Comparison of ENCODE assay signal across 25 mouse cellular contexts in genomic region chr6:111060004-111060403, GRCm38 (mm10).
A peak's percentile ranks its signal among the peaks of the same experiment; 100 is the strongest.
DNase-seq lines count a peak whose midpoint lies in the region; ATAC-seq and TF ChIP-seq lines count a peak whose summit lies in the region.
"Had no signal": no experiment of that assay in that cellular context is flagged by ENCODE, and none has a peak within 500 bp of the region (broad histone marks: within the 10 kb centered on the region; RNA-seq: fewer than 3 reads in every experiment).

No protein-coding gene starts in this region.

- H3K4me2 ChIP-seq in hindbrain, embryonic 15.5 days = no peak overlapping the region
- no peak overlapping the region for H3K4me2 ChIP-seq in hindbrain, embryonic 14.5 days (replicated peaks)
- H3K4me2 ChIP-seq in hindbrain, postnatal 0 days (ENCODE audit: low read depth, low read length) = no peak overlapping the region
- no peak overlapping the region for H3K4me2 ChIP-seq in hindbrain, embryonic 13.5 days
- H3K4me2 ChIP-seq: embryonic facial prominence, embryonic 12.5 days; forebrain, embryonic 13.5 days; forebrain, embryonic 15.5 days had no signal

- H3K9ac ChIP-seq in hindbrain, embryonic 15.5 days = no peak overlapping the region
- H3K9ac ChIP-seq in hindbrain, embryonic 14.5 days = no peak overlapping the region
- H3K9ac ChIP-seq in hindbrain, postnatal 0 days (replicated peaks; ENCODE audit: low read length) = no peak overlapping the region
- no peak overlapping the region for H3K9ac ChIP-seq in hindbrain, embryonic 13.5 days
- H3K9ac ChIP-seq: embryonic facial prominence, embryonic 12.5 days; forebrain, embryonic 13.5 days; forebrain, embryonic 15.5 days; forebrain, postnatal 0 days had no signal

- no peak overlapping the region for H3K4me3 ChIP-seq in hindbrain, embryonic 15.5 days
- H3K4me3 ChIP-seq in hindbrain, embryonic 14.5 days (replicated peaks; ENCODE audit: low read length) = no peak overlapping the region
- no peak overlapping the region for H3K4me3 ChIP-seq in hindbrain, postnatal 0 days (ENCODE audit: low read length)
- H3K4me3 ChIP-seq in hindbrain, embryonic 13.5 days = no peak overlapping the region
- peak overlapping the region; percentile 35 for H3K4me3 ChIP-seq in megakaryocyte, embryonic 14.5 days (replicated peaks)
- H3K4me3 ChIP-seq: embryonic facial prominence, embryonic 10.5 days; embryonic facial prominence, embryonic 12.5 days; forebrain, embryonic 13.5 days; forebrain, embryonic 15.5 days had no signal

- H3K36me3 ChIP-seq in hindbrain, embryonic 15.5 days = no peaks in the 10 kb centered on the region
- H3K36me3 ChIP-seq in hindbrain, embryonic 14.5 days (replicated peaks; ENCODE audit: control insufficient read depth, insufficient read depth) = no peaks in the 10 kb centered on the region
- H3K36me3 ChIP-seq in hindbrain, postnatal 0 days (ENCODE audit: insufficient read depth, low read length) = no peaks in the 10 kb centered on the region
- no peaks in the 10 kb centered on the region for H3K36me3 ChIP-seq in hindbrain, embryonic 13.5 days
- no peaks in the 10 kb centered on the region for H3K36me3 ChIP-seq in megakaryocyte, embryonic 14.5 days (replicated peaks; ENCODE audit: low read length)
- H3K36me3 ChIP-seq: embryonic facial prominence, embryonic 10.5 days; embryonic facial prominence, embryonic 12.5 days; forebrain, embryonic 15.5 days; G1E had no signal

- no peaks in the 10 kb centered on the region for H3K27me3 ChIP-seq in hindbrain, embryonic 15.5 days
- no peaks in the 10 kb centered on the region for H3K27me3 ChIP-seq in hindbrain, embryonic 14.5 days (ENCODE audit: control insufficient read depth, insufficient read depth, low read length)
- no peaks in the 10 kb centered on the region for H3K27me3 ChIP-seq in hindbrain, postnatal 0 days (ENCODE audit: insufficient read depth, low read length)
- no peaks in the 10 kb centered on the region for H3K27me3 ChIP-seq in hindbrain, embryonic 13.5 days
- H3K27me3 ChIP-seq in megakaryocyte, embryonic 14.5 days (replicated peaks) = no peaks in the 10 kb centered on the region
- H3K27me3 ChIP-seq: CH12.LX; embryonic facial prominence, embryonic 12.5 days; forebrain, embryonic 13.5 days; forebrain, embryonic 15.5 days; Patski had no signal

- ATAC-seq in hindbrain, embryonic 15.5 days (ENCODE audit: low FRiP score, low read depth) = 0 out of 2 replicates have a peak, but pooled peaks have one; percentile 34
- ATAC-seq in hindbrain, embryonic 14.5 days (ENCODE audit: low FRiP score) = no peak
- ATAC-seq in hindbrain, postnatal 0 days = peak; percentile 55; the same call in 1 of the 2 replicates
- no peak for ATAC-seq in hindbrain, embryonic 13.5 days (ENCODE audit: low FRiP score)
- no peak for ATAC-seq in megakaryocyte, adult 5-6 weeks (ENCODE audit: poor library complexity, severe bottlenecking)
- ATAC-seq: activated CD4-positive, CD25-positive, alpha-beta regulatory T cell, adult 4 months; CD4-positive, CD25-positive, alpha-beta regulatory T cell, adult 4 months; forebrain, embryonic 13.5 days; forebrain, embryonic 15.5 days; forebrain, postnatal 0 days; Patski had no signal

- TF ChIP-seq CTCF in hindbrain, postnatal 0 days (IDR thresholded peaks at IDR 0.05; ENCODE audit: low read depth) = no peak

- H3K27ac ChIP-seq in hindbrain, embryonic 15.5 days (replicated peaks) = no peak overlapping the region
- H3K27ac ChIP-seq in hindbrain, embryonic 14.5 days = no peak overlapping the region
- no peak overlapping the region for H3K27ac ChIP-seq in hindbrain, postnatal 0 days
- no peak overlapping the region for H3K27ac ChIP-seq in hindbrain, embryonic 13.5 days
- H3K27ac ChIP-seq: embryonic facial prominence, embryonic 10.5 days; embryonic facial prominence, embryonic 12.5 days; forebrain, embryonic 13.5 days; forebrain, embryonic 15.5 days had no signal

- WGBS in hindbrain, embryonic 15.5 days = 66% methylated on average over 4 of the region's 4 CpGs
- 72% methylated on average over 4 of the region's 4 CpGs for WGBS in hindbrain, embryonic 14.5 days
- 45% methylated on average over 4 of the region's 4 CpGs for WGBS in hindbrain, postnatal 0 days
- WGBS in hindbrain, embryonic 13.5 days = 72% methylated on average over 4 of the region's 4 CpGs

- H3K9me3 ChIP-seq in hindbrain, embryonic 15.5 days = no peaks in the 10 kb centered on the region
- no peaks in the 10 kb centered on the region for H3K9me3 ChIP-seq in hindbrain, embryonic 14.5 days (ENCODE audit: control insufficient read depth, low read length)
- no peaks in the 10 kb centered on the region for H3K9me3 ChIP-seq in hindbrain, postnatal 0 days (ENCODE audit: low read length)
- H3K9me3 ChIP-seq in hindbrain, embryonic 13.5 days = no peaks in the 10 kb centered on the region
- H3K9me3 ChIP-seq in megakaryocyte, embryonic 14.5 days = peaks cover 4% of the 10 kb centered on the region; the same call in 1 of the 2 replicates
- H3K9me3 ChIP-seq: embryonic facial prominence, embryonic 10.5 days; embryonic facial prominence, embryonic 12.5 days; forebrain, embryonic 13.5 days; forebrain, embryonic 15.5 days had no signal

- no peaks in the 10 kb centered on the region for H3K4me1 ChIP-seq in hindbrain, embryonic 15.5 days (replicated peaks)
- no peaks in the 10 kb centered on the region for H3K4me1 ChIP-seq in hindbrain, embryonic 14.5 days (replicated peaks; ENCODE audit: control insufficient read depth, insufficient read depth, low read length)
- H3K4me1 ChIP-seq in hindbrain, postnatal 0 days (ENCODE audit: insufficient read depth, low read length) = no peaks in the 10 kb centered on the region
- H3K4me1 ChIP-seq in hindbrain, embryonic 13.5 days (replicated peaks) = no peaks in the 10 kb centered on the region
- H3K4me1 ChIP-seq in megakaryocyte, embryonic 14.5 days = no peaks in the 10 kb centered on the region
- H3K4me1 ChIP-seq: embryonic facial prominence, embryonic 10.5 days; embryonic facial prominence, embryonic 12.5 days; forebrain, embryonic 13.5 days; forebrain, embryonic 15.5 days had no signal

- DNase-seq in cerebellum, postnatal 10 days = peak; percentile 84 to 87
- no peak for DNase-seq in cerebellum, adult 9-10 months
- DNase-seq in hindbrain, embryonic 14.5 days (ENCODE audit: low spot score) = no peak
- DNase-seq in hindbrain, postnatal 0 days (ENCODE audit: low spot score) = peak; percentile 73
- DNase-seq: adrenal gland, adult 8-10 months; adrenal gland, postnatal 14 days; adrenal gland, postnatal 36 days; B cell, adult 2 months; cerebellum, adult 18-20 months; cerebellum, adult 8-10 months; cerebellum, postnatal 25 days; forebrain, postnatal 0 days had no signal

Comparison
In these comparisons a context has a peak if more than half of its experiments do, and no peak if none do; other contexts are left out.
1. DNase-seq: peak in cerebellum, postnatal 10 days (2 of 2) and hindbrain, postnatal 0 days (single experiment); none in cerebellum, adult 9-10 months (single experiment) and hindbrain, embryonic 14.5 days (single experiment).
2. ATAC-seq: peak in hindbrain, embryonic 15.5 days (single experiment) and hindbrain, postnatal 0 days (single experiment); none in hindbrain, embryonic 14.5 days (single experiment), hindbrain, embryonic 13.5 days (single experiment) and megakaryocyte, adult 5-6 weeks (single experiment).